Mouse (Mus musculus): ENCODE data around the gene Pm20d1.

GRCm38 (mm10) chr1:131794591-131794990, 2.6 kb upstream of the Pm20d1 start:
- TF ChIP-seq CTCF (IDR thresholded peaks at IDR 0.05; ENCODE audit: control insufficient read depth, insufficient read depth, low read length) (no peak), POLR2A (IDR thresholded peaks at IDR 0.05; ENCODE audit: borderline replicate concordance, control insufficient read depth, low read depth, low read length) (no peak)
